Mouse (Mus musculus): ENCODE results near the gene Sh3tc1.

Sh3tc1 gene

DNA sequence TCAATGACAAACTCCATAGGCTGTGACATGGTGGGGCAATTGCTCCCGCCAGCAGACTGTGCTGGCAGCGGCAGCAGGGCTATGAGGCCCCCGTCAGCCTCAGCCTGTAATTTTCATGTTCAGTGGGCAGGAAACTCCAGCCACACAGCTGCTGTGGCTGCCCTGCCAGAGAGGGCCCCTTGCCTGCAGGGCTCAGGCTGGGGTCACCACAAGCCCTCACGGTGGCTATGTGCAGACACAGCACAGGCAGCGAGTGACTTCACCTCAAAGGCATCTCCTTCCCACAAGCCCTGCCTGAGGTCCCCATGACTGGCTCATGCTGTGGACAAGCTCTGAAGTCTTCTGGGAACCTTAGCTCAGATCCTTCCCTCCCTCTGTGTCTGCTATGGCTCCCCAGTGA, 52.7 kb downstream of the Sh3tc1 start:
- no peak for DNase-seq (ENCODE audit: extremely low spot score, low read depth, low spot score)

DNA sequence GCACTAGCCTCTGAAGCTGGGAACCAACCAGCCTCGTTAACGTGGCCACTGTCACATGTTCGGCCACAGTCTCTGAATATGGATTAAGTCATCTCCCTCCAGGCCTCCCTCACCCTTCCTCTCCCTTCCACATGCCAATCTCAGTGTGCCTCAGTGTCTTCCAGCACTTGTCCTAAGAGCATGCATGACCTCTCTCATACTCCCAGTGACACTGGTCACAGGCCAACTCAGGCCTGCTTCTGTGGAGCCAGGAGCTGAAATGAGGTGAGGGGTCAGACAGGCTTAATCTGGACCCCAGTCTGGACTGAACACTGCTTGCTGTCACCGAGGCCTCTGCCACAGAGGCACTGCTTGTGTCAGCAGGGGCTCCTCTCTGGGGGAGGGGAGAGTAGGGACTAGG, 53.5 kb downstream of the Sh3tc1 start:
- DNase-seq (ENCODE audit: extremely low spot score, low read depth, low spot score): no peak

GRCm38 (mm10) chr5:35685079-35685478, 54.7 kb downstream of the Sh3tc1 start:
- no peak for DNase-seq (ENCODE audit: extremely low spot score, low read depth, low spot score)

DNA sequence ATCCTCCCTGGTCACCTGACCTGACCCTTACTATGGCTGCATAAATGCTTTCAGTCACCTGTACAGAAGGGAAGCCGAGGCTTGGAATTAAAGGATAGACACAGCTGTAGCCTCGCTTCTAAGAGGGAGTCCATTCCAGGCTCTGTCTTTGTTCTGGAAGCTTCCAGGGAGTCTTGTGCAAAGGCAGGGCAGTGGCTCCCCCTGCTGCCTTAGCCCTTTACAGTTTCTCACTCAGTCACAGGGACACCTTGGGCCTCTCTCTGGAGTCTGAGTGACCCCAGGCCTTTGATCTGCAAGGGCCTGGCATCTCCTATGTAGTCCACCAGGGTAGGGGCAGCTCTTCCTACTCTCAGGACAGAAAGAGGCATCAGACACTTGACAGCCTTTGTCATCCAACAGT, 58.8 kb downstream of the Sh3tc1 start:
- no peak for DNase-seq (ENCODE audit: extremely low spot score, low read depth, low spot score)

- DNase-seq (ENCODE audit: extremely low spot score, low read depth, low spot score): no peak
These were observed 60.3 kb downstream of the Sh3tc1 start, which contains the start of gene Htra3 for GRCm38 (mm10) chr5:35679256-35680155. TSS of gene Htra3 (minus strand) at chr5:35679782.

DNA sequence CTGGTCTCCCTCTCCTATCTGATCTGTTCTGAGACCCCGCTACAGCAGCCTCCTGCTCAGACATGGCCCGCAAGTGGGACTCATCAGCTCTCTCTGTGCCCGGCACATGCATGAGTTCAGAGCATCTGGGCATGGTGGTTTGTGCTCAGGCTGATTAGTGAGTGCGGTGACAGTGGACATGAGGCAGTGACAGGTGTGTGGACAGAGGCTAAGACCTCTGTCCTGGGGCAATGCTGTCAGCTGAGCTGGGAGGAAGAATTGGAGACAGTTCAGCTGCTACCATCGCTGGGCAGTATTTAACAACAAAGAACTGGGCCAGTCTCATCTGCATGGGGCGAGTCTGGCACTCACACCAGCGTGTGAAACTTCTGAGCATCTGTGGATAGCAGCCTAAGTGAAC, 62.8 kb downstream of the Sh3tc1 start:
- DNase-seq (ENCODE audit: extremely low spot score, low read depth, low spot score): no peak

DNA sequence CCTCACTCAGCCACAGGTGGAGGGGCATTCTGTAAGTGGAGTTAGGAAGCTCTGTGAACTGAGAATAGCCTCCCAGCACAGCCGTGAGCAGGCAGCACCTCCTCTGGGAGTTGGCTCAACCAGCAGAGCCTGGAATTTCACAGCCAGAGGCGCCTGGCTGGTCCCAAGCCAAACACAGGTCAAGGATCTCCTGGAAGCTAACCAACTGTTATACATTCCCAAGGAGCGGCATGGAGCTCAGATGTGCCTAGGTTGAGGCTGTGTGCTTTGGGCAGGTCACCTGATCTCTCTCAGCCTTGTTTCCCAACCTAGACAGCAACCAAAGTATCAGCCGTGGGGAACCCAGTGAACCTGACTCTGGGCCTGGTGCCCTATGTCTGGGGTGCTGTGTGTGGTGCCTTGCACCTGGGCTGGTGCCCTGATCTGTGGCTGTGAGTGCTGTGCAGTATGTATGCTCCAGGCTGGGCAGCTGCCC, 65.7 kb downstream of the Sh3tc1 start:
- no peak for DNase-seq (ENCODE audit: extremely low spot score, low read depth, low spot score)

GRCm38 (mm10) chr5:35673086-35673485, 66.7 kb downstream of the Sh3tc1 start:
- no peak for DNase-seq (ENCODE audit: extremely low spot score, low read depth, low spot score)

- DNase-seq (ENCODE audit: extremely low spot score, low read depth, low spot score): no peak
These were observed 67.2 kb downstream of the Sh3tc1 start for GRCm38 (mm10) chr5:35672581-35672980.

- no peak for DNase-seq (ENCODE audit: extremely low spot score, low read depth, low spot score)
These were observed 68.3 kb downstream of the Sh3tc1 start for GRCm38 (mm10) chr5:35671474-35671891.

- DNase-seq (ENCODE audit: extremely low spot score, low read depth, low spot score): no peak
These were observed 69.4 kb downstream of the Sh3tc1 start for GRCm38 (mm10) chr5:35670412-35670801.

- peak; percentile 8 for DNase-seq (ENCODE audit: extremely low spot score, low read depth, low spot score)
These were observed 69.9 kb downstream of the Sh3tc1 start for GRCm38 (mm10) chr5:35669747-35670411.

DNA sequence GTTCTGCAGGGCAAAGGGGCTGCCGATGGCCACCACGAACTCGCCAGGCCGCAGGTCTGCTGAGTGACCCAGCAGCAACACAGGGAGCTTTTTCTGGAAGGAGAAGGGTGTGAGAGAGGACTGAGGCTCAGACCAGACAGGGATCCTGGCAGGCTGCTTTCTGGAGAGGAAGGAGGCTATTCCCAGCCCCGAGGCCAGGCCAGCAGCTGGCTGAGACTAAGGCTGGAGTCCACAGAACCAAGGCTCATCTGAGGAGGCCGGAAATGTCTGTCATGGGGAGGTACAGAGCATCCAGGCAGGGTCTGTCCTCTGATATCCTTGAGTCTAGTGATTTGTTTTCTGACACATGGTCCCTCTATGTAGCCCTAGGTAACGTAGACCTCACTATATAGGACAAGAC, 73.6 kb downstream of the Sh3tc1 start:
- DNase-seq (ENCODE audit: extremely low spot score, low read depth, low spot score): no peak

- DNase-seq (ENCODE audit: extremely low spot score, low read depth, low spot score): no peak
These were observed 77.7 kb downstream of the Sh3tc1 start for GRCm38 (mm10) chr5:35662021-35662545.

- no peak for DNase-seq (ENCODE audit: extremely low spot score, low read depth, low spot score)
These were observed 78.6 kb downstream of the Sh3tc1 start for GRCm38 (mm10) chr5:35661210-35661609.

- DNase-seq (ENCODE audit: extremely low spot score, low read depth, low spot score): no peak
These were observed 80.3 kb downstream of the Sh3tc1 start for GRCm38 (mm10) chr5:35659503-35659902.

- DNase-seq (ENCODE audit: extremely low spot score, low read depth, low spot score): no peak
These were observed 83.9 kb downstream of the Sh3tc1 start for GRCm38 (mm10) chr5:35655753-35656485.

- DNase-seq (ENCODE audit: extremely low spot score, low read depth, low spot score): no peak
These were observed 85.9 kb downstream of the Sh3tc1 start for GRCm38 (mm10) chr5:35653743-35654395.

- no peak for DNase-seq (ENCODE audit: extremely low spot score, low read depth, low spot score)
These were observed 86.9 kb downstream of the Sh3tc1 start for GRCm38 (mm10) chr5:35652872-35653271.

DNA sequence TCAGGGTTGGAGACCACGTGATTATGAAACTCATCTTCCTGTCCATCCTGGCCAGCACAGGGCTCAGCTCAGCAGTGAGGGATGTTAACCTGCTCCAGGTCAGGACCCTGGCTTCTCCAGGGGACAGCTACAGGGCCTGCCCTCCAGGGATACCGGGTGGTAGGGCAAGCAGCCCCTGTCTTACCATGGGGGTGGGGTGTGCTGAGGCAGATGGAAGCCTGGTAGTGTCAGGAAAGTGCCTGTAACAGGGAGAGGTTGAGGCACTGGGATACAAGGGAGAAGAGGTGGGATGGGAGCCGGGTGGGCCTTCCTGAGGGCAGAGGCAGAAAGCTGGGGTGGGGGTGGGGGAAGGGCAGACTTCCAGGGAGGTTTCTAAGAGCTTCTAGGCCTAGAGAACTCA, 87.5 kb downstream of the Sh3tc1 start:
- no peak for DNase-seq (ENCODE audit: extremely low spot score, low read depth, low spot score)

- DNase-seq (ENCODE audit: extremely low spot score, low read depth, low spot score): no peak
These were observed 91.6 kb downstream of the Sh3tc1 start for GRCm38 (mm10) chr5:35648230-35648629.

Measured in hindlimb bud, embryonic 11.5 days (tissue).